Mouse (Mus musculus): ENCODE measurements around the gene Npas3. TPM values are rescaled to one million over a fixed set of nuclear protein-coding genes. Genes with fewer than 3 reads are reported as not detected.
A peak's percentile ranks its signal among the peaks of the same experiment; 100 is the strongest.

The Npas3 gene
- polyA plus RNA-seq, 1 experiment: not detected

DNA sequence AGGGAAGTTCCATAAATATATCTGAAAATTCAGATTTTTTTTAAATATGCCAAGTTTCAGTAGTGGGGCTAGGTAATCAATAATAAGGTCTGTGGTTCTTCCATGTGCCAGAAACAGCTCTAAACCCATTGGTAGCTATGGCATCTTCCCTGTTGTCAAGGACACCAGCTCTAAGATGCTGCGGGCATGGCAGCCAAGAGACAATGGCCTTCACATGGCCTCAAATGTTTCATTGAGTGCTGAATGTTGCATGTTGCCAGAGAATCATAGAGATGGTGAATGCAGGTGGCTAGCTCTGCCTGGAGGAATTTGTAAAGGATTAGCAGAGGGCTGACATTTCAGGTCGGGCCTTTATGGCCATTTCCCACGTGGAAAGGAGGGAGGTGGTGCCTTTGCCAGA lies 595.1 kb downstream of the Npas3 start:
- WGBS: 61% methylated on average over 3 of the region's 3 CpGs
- no peak overlapping the region for H3K4me3 ChIP-seq (ENCODE audit: insufficient read depth, low read depth, low read length)
- H3K4me1 ChIP-seq (ENCODE audit: control insufficient read depth, insufficient read depth, low read length): peaks cover 5% of the 10 kb centered on the region
- H3K27ac ChIP-seq (ENCODE audit: insufficient read depth, low read depth, low read length): no peak overlapping the region
- TF ChIP-seq CTCF (IDR thresholded peaks at IDR 0.05; ENCODE audit: insufficient read depth, low read depth, low read length) (no peak), POLR2A (IDR thresholded peaks at IDR 0.05; ENCODE audit: insufficient read depth, low read depth, low read length) (no peak)

DNA sequence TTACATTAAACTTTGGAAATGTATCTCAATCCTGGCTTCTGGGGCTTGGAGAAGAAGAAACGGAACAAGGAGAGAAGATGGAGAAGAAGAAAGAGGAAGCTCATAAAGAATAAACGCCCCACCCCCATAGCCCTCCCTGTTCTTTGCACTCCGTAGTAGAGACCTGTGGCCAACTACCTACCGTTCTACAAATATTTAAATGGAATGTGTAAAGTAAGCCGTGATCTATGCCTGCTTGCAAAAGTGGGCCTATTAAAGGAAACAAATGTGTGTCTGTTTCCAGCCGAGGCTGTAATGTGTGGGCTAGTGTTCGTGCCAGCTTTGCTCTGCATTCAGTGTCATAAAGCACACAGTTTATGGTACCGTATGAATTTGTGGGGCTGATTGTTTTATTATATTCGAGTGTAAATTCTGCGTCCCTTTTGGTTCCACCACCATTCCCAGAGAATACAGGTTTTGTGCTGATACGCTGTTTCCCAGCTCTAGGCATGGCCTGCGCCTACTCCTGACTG lies 597.7 kb downstream of the Npas3 start:
- H3K27ac ChIP-seq (ENCODE audit: insufficient read depth, low read depth, low read length): no peak overlapping the region
- 81% methylated on average over 12 of the region's 12 CpGs for WGBS
- TF ChIP-seq CTCF (IDR thresholded peaks at IDR 0.05; ENCODE audit: insufficient read depth, low read depth, low read length): no peak
- TF ChIP-seq POLR2A (IDR thresholded peaks at IDR 0.05; ENCODE audit: insufficient read depth, low read depth, low read length): no peak
- H3K4me3 ChIP-seq (ENCODE audit: insufficient read depth, low read depth, low read length): no peak overlapping the region
- H3K4me1 ChIP-seq (ENCODE audit: control insufficient read depth, insufficient read depth, low read length): peaks cover 5% of the 10 kb centered on the region

DNA sequence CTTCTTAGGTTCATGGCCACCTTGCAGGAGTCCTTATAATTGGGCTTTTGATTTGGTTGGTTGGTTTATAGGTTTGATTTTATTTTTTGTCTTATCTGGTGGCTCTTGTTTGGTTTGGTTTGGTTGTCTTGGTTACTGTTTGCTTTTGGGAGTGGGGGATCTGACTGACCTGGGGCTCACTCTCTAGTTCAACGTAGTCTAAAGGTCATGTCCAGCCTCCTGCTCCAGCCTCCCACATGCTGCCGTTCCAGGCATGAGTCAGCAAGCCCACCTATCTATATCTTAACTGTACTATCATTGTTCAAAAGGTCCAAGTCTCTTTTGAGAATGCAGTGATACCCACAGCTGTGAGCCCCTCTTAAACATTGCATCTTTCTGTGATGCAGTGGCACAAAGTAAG lies 600.8 kb downstream of the Npas3 start:
- H3K4me3 ChIP-seq (ENCODE audit: insufficient read depth, low read depth, low read length): no peak overlapping the region
- TF ChIP-seq POLR2A (IDR thresholded peaks at IDR 0.05; ENCODE audit: insufficient read depth, low read depth, low read length) (no peak), CTCF (IDR thresholded peaks at IDR 0.05; ENCODE audit: insufficient read depth, low read depth, low read length) (no peak)
- no peak overlapping the region for H3K27ac ChIP-seq (ENCODE audit: insufficient read depth, low read depth, low read length)
- H3K4me1 ChIP-seq (ENCODE audit: control insufficient read depth, insufficient read depth, low read length): no peaks in the 10 kb centered on the region
- WGBS: 83% methylated on average over 2 of the region's 2 CpGs

DNA sequence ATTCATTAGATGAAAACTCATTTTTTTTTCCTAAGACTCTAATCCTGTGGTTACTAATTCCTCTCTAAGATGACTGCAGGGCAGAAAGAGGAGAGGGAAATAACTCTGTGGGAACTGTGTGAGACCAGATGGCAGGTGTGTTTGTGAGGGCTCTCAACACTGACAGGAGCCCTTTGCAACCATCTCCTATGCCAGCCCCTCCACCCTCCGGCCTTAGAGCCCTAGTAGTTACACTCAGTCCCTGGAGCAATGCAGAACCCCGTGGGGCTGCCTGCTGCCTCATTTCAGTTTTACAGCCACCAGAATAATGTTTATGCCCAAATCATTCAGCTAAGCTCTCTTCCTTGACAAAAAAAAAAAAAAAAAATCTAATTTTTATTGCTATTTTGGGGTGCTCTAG lies 604.0 kb downstream of the Npas3 start:
- TF ChIP-seq POLR2A (IDR thresholded peaks at IDR 0.05; ENCODE audit: insufficient read depth, low read depth, low read length): no peak
- TF ChIP-seq CTCF (IDR thresholded peaks at IDR 0.05; ENCODE audit: insufficient read depth, low read depth, low read length): no peak
- 95% methylated on average over 2 of the region's 2 CpGs for WGBS
- Histone ChIP-seq H3K4me1 (ENCODE audit: control insufficient read depth, insufficient read depth, low read length) (no peaks in the 10 kb centered on the region), H3K27ac (ENCODE audit: insufficient read depth, low read depth, low read length) (no peak overlapping the region), H3K4me3 (ENCODE audit: insufficient read depth, low read depth, low read length) (no peak overlapping the region)

DNA sequence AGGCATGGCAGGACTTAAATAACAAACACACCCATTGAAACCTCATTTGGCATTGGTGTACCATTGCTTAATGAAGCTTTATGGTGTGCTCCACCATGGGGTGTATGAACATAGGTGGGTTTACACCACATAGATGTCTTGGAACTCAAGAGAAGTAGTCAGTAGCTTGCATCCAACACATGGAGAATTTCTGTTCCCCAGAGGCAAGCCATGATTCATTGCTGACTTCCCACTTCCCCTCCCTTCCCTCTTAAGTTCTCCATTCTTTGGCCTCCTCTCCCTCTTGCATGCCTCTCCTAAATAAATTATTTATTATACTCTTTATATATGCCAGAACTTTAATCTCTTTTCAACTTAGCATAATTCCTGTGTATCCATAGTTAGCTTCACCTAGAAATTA lies 611.7 kb downstream of the Npas3 start:
- TF ChIP-seq POLR2A (IDR thresholded peaks at IDR 0.05; ENCODE audit: insufficient read depth, low read depth, low read length) (no peak), CTCF (IDR thresholded peaks at IDR 0.05; ENCODE audit: insufficient read depth, low read depth, low read length) (no peak)
- H3K4me3 ChIP-seq (ENCODE audit: insufficient read depth, low read depth, low read length): no peak overlapping the region
- no peak overlapping the region for H3K27ac ChIP-seq (ENCODE audit: insufficient read depth, low read depth, low read length)
- H3K4me1 ChIP-seq (ENCODE audit: control insufficient read depth, insufficient read depth, low read length): no peaks in the 10 kb centered on the region; the same call in 1 of the 2 replicates

DNA sequence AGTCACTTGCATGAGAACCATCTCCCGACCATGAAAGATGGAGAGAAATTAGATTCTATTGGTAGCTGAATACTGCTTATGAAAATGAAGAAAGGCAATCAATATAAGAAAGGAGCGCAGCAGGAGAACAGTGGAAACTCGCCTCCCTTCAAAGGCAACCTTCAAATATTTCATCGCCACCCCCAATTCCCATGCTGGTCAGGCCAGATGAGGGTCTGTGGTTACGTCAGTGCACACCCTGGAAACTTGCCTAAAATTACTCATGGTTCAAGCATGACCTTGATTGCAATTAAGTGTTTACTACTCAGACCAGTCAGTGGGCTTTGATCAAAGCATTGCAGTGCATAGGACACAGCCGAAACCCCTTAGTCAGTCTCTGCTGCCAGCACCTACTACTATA lies 613.8 kb downstream of the Npas3 start:
- Histone ChIP-seq H3K4me3 (ENCODE audit: insufficient read depth, low read depth, low read length) (no peak overlapping the region), H3K4me1 (ENCODE audit: control insufficient read depth, insufficient read depth, low read length) (peaks cover 2% of the 10 kb centered on the region), H3K27ac (ENCODE audit: insufficient read depth, low read depth, low read length) (no peak overlapping the region)
- WGBS: 85% methylated on average over 6 of the region's 6 CpGs
- TF ChIP-seq POLR2A (IDR thresholded peaks at IDR 0.05; ENCODE audit: insufficient read depth, low read depth, low read length) (no peak), CTCF (IDR thresholded peaks at IDR 0.05; ENCODE audit: insufficient read depth, low read depth, low read length) (no peak)

DNA sequence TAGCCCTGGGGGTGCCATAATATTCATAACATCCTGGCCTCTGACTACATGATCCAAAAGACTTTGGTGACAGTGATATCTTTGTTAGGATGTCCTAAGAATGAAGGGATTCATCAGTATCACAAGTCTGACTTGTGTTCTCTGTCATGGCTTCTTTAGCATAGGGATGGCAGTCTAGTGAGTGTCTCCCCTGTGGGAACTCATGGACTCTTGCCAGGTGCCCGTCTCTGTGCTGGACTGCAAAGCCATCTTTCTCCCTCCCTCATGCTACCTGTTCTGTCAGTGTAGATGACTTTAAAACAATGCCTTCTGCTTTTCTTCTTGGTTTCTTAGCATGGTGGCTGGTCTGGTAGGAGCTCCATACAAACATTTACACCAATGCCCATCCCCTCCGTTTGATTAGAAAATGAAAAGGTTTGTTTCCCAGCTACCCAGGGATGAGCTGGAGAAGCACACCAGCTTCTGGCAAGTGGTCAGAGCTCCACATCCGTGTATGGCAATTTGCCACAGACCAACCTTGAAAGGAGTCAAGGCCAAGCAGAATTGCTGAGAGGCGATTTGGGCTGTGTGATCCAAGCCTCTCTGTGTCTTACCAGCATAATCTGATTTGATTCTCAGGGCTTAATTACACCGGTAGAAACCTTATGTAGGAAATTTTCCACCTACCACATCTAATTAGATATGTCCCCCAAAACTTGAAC lies 616.1 kb downstream of the Npas3 start:
- TF ChIP-seq CTCF (IDR thresholded peaks at IDR 0.05; ENCODE audit: insufficient read depth, low read depth, low read length) (no peak), POLR2A (IDR thresholded peaks at IDR 0.05; ENCODE audit: insufficient read depth, low read depth, low read length) (no peak)
- Histone ChIP-seq H3K4me1 (ENCODE audit: control insufficient read depth, insufficient read depth, low read length) (peaks cover 4% of the 10 kb centered on the region), H3K27ac (ENCODE audit: insufficient read depth, low read depth, low read length) (no peak overlapping the region), H3K4me3 (ENCODE audit: insufficient read depth, low read depth, low read length) (no peak overlapping the region)
- 77% methylated on average over 5 of the region's 5 CpGs for WGBS

DNA sequence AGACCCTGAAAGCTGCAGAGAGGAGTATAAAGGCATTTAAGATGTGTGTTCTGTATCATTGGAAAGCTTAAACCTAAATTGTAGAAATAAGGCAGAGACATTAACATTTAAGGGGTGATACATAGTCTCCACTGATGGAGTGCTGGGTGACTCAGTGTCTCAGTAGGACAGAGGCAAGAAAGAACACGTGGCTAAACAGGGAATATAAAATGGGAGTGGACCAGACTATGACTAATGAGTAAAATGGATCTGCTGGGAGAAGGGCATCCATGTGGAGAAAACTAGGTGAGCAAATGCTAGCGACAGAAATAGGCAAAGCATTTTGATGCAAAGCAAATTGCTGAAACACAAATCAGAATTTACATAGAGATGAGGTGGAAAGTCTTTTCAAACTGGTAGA lies 617.2 kb downstream of the Npas3 start:
- WGBS: 37% methylated on average over 2 of the region's 2 CpGs
- 0 out of 2 replicates have a peak overlapping the region, but pooled peaks have one; percentile 15 for H3K27ac ChIP-seq (ENCODE audit: insufficient read depth, low read depth, low read length)
- no peak overlapping the region for H3K4me3 ChIP-seq (ENCODE audit: insufficient read depth, low read depth, low read length)
- no peak for TF ChIP-seq POLR2A (IDR thresholded peaks at IDR 0.05; ENCODE audit: insufficient read depth, low read depth, low read length)
- TF ChIP-seq CTCF (IDR thresholded peaks at IDR 0.05; ENCODE audit: insufficient read depth, low read depth, low read length): no peak
- peaks cover 4% of the 10 kb centered on the region for H3K4me1 ChIP-seq (ENCODE audit: control insufficient read depth, insufficient read depth, low read length)

DNA sequence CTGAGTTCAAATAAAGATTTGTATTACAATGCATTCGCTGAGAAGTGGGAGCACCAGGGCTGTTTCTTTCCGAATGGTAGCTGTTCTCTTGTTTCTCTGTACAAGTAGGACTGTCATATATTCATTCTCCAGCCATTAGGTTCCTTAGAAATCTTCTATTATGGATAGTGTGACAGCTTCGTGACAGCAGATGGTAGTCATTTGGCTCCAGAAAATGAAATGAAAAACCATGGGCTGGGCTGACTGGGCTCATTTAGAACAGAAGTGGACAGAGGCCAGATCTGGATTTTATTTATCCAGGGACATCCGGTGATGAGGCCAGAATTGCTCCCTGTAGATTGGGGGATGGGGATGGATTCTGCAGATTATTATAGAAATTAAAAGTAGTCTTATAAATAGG lies 621.5 kb downstream of the Npas3 start:
- H3K4me3 ChIP-seq (ENCODE audit: insufficient read depth, low read depth, low read length): no peak overlapping the region
- TF ChIP-seq CTCF (IDR thresholded peaks at IDR 0.05; ENCODE audit: insufficient read depth, low read depth, low read length) (no peak), POLR2A (IDR thresholded peaks at IDR 0.05; ENCODE audit: insufficient read depth, low read depth, low read length) (no peak)
- no peak overlapping the region for H3K27ac ChIP-seq (ENCODE audit: insufficient read depth, low read depth, low read length)
- WGBS: 82% methylated on average over 4 of the region's 4 CpGs
- peaks cover 4% of the 10 kb centered on the region; the same call in 1 of the 2 replicates for H3K4me1 ChIP-seq (ENCODE audit: control insufficient read depth, insufficient read depth, low read length)

Measured in olfactory bulb, adult 2 months (tissue).